Mouse (Mus musculus): Measurements from ENCODE around the gene Rbm7. TPM values are rescaled to one million over a fixed set of nuclear protein-coding genes. Genes with fewer than 3 reads are reported as not detected.
"Not testable (repeated sequence)": the region's sequence is repeated elsewhere in the genome, so short reads cannot be mapped to it uniquely, and the experiment has no call there.

Gene Rbm7
- polyA plus RNA-seq, 1 experiment from 2014 or later, result 73.1 TPM

DNA sequence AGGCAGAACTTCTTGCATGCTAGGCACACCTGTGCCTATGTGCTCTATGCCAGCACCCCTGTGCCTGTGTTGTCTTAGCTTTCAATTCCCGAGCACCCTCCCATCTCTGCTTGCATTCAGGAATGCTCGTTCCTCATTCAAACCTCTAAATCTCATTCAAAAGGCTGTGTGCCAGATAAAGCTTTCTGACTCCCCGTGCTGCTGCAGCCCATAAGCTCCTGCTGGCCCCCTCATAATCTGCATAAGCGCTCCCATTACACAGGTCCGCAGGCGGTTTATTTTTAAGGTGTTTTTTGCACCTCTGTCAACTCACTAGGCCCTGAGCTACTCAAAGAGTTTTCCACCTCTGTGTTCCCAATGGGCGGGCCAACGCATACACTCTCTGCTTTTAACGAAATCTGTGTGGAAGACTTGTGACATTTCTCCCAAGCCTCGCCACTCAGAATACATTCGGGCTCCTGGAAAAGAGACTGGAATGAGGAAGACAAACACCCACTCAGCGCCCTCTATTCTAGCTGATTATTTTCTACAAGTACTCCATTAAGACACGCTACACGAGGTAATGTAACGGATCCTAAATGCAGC is 22.6 kb downstream of the Rbm7 start:
- Histone ChIP-seq H3K4me3 (ENCODE audit: low read length) (no peak overlapping the region), H3K36me3 (ENCODE audit: control insufficient read depth, insufficient read depth, low read length) (peaks cover 5% of the 10 kb centered on the region; the same call in 1 of the 2 replicates), H3K27ac (ENCODE audit: low read depth, low read length) (no peak overlapping the region), H3K9ac (ENCODE audit: low read depth, low read length) (no peak overlapping the region), H3K4me2 (ENCODE audit: low read length) (no peak overlapping the region), H3K4me1 (ENCODE audit: control insufficient read depth, insufficient read depth, low read depth, low read length) (no peaks in the 10 kb centered on the region), H3K9me3 (ENCODE audit: control insufficient read depth, low read length) (no peaks in the 10 kb centered on the region), H3K27me3 (replicated peaks; ENCODE audit: control insufficient read depth, insufficient read depth, low read length) (no peaks in the 10 kb centered on the region)
- 90% methylated on average over 15 of the region's 15 CpGs for WGBS
- ATAC-seq, result no peak

DNA sequence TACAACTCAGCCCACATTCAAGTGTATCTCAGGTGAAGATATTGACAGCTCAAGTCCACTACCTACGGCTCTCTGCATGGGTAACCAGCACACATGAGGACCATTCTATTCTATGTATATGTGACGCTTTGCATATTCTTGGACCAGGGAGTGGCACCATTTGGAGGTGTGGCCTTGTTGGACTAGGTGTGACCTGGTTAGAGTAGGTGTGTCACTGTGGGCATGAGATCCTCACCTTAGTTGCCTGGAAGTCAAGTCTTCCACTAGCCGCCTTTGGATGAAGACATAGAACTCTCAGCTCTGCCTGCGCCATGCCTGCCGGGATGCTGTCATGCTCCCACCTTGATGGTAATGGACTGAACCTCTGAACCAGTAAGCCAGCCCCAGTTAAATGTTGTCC is 27.6 kb downstream of the Rbm7 start:
- H3K4me3 ChIP-seq (ENCODE audit: low read length); H3K27me3 ChIP-seq (replicated peaks; ENCODE audit: control insufficient read depth, insufficient read depth, low read length); ATAC-seq; H3K4me1 ChIP-seq (ENCODE audit: control insufficient read depth, insufficient read depth, low read depth, low read length); H3K9me3 ChIP-seq (ENCODE audit: control insufficient read depth, low read length); H3K27ac ChIP-seq (ENCODE audit: low read depth, low read length); H3K9ac ChIP-seq (ENCODE audit: low read depth, low read length); H3K4me2 ChIP-seq (ENCODE audit: low read length); H3K36me3 ChIP-seq (ENCODE audit: control insufficient read depth, insufficient read depth, low read length): not testable (repeated sequence)
- 97% methylated on average over 5 of the region's 5 CpGs for WGBS

DNA sequence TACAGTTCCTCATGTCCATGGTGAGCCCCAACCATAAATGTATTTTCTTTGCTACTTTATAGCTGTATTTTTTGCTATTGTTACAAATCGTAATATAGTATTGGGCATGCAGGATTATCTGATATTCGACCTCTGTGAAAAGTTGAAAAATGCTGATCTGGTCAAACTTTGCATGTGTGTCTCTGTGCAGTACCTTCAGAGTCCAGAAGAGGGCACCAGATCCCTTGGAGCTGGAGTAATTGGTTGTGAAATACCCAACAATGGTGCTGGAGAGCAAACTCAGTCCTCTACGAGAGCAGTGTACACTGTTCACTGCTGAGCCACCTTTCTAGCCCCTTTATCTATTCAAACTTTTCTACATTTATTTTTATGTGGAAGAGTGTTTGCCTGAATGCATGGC is 28.3 kb downstream of the Rbm7 start:
- Histone ChIP-seq H3K36me3 (ENCODE audit: control insufficient read depth, insufficient read depth, low read length) (0 out of 2 replicates have a peak, but pooled peaks cover 2% of the 10 kb centered on the region), H3K27ac (ENCODE audit: low read depth, low read length) (no peak overlapping the region), H3K4me3 (ENCODE audit: low read length) (no peak overlapping the region), H3K27me3 (replicated peaks; ENCODE audit: control insufficient read depth, insufficient read depth, low read length) (no peaks in the 10 kb centered on the region), H3K9ac (ENCODE audit: low read depth, low read length) (no peak overlapping the region), H3K4me1 (ENCODE audit: control insufficient read depth, insufficient read depth, low read depth, low read length) (no peaks in the 10 kb centered on the region), H3K4me2 (ENCODE audit: low read length) (no peak overlapping the region), H3K9me3 (ENCODE audit: control insufficient read depth, low read length) (peaks cover 3% of the 10 kb centered on the region; the same call in 1 of the 2 replicates)
- 69% methylated on average over 3 of the region's 3 CpGs for WGBS
- ATAC-seq, result no peak

GRCm38 (mm10) chr9:48465671-48466070 is 29.4 kb downstream of the Rbm7 start:
- Histone ChIP-seq H3K36me3 (ENCODE audit: control insufficient read depth, insufficient read depth, low read length) (no peaks in the 10 kb centered on the region), H3K27ac (ENCODE audit: low read depth, low read length) (no peak overlapping the region), H3K4me2 (ENCODE audit: low read length) (no peak overlapping the region), H3K9me3 (ENCODE audit: control insufficient read depth, low read length) (peaks cover 3% of the 10 kb centered on the region; the same call in 1 of the 2 replicates), H3K27me3 (replicated peaks; ENCODE audit: control insufficient read depth, insufficient read depth, low read length) (no peaks in the 10 kb centered on the region), H3K4me1 (ENCODE audit: control insufficient read depth, insufficient read depth, low read depth, low read length) (no peaks in the 10 kb centered on the region), H3K4me3 (ENCODE audit: low read length) (no peak overlapping the region), H3K9ac (ENCODE audit: low read depth, low read length) (no peak overlapping the region)
- 96% methylated on average over 3 of the region's 3 CpGs for WGBS
- no peak for ATAC-seq

DNA sequence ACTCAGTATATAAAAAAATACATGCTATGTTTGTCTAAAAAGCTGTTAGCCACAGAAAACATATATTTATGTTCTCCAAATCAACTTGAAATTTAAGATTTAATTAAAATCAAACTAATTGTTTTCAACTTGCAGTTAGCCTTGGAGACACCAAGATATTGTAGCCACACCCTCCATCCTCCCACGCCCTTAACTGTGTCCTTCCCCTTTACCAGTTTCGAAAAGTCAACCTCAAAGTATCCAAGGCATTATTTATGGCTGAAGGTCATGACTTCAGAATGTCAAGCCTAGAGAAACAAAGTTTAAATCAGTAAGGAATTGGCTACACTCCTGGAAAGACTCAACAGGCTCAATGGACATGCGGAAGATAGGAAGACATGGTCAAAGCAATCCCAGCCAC is 33.6 kb downstream of the Rbm7 start:
- no peak for ATAC-seq
- H3K4me3 ChIP-seq (ENCODE audit: low read length), result no peak overlapping the region
- no peak overlapping the region for H3K27ac ChIP-seq (ENCODE audit: low read depth, low read length)
- H3K9ac ChIP-seq (ENCODE audit: low read depth, low read length), result no peak overlapping the region
- H3K4me2 ChIP-seq (ENCODE audit: low read length), result no peak overlapping the region
- WGBS, result 87% methylated on average over 3 of the region's 3 CpGs
- H3K9me3 ChIP-seq (ENCODE audit: control insufficient read depth, low read length), result peaks cover 3% of the 10 kb centered on the region; the same call in 1 of the 2 replicates
- no peaks in the 10 kb centered on the region for H3K4me1 ChIP-seq (ENCODE audit: control insufficient read depth, insufficient read depth, low read depth, low read length)
- H3K36me3 ChIP-seq (ENCODE audit: control insufficient read depth, insufficient read depth, low read length), result no peaks in the 10 kb centered on the region
- no peaks in the 10 kb centered on the region for H3K27me3 ChIP-seq (replicated peaks; ENCODE audit: control insufficient read depth, insufficient read depth, low read length)

DNA sequence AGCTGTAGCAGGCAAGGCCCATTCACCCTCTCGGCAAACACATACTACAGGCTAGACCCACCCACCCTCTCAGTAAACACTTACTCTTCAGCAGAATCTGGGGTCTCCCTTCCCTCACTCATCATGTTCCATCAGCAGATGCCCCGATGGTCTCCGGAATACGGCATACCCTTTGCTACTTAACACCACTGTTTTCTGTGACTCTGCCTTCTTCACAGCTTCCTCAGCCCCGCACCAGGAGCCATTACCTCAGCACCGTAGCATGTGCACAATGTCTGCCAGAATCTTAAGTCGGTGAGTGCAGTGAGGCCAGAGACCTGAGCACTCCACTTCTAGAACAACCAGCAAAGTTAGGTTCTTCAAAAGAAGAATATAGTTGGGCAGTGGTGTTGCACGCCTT is 34.4 kb downstream of the Rbm7 start:
- no peak overlapping the region for H3K27ac ChIP-seq (ENCODE audit: low read depth, low read length)
- no peak for ATAC-seq
- no peak overlapping the region for H3K4me2 ChIP-seq (ENCODE audit: low read length)
- no peak overlapping the region for H3K4me3 ChIP-seq (ENCODE audit: low read length)
- H3K9me3 ChIP-seq (ENCODE audit: control insufficient read depth, low read length), result peaks cover 2% of the 10 kb centered on the region; the same call in 1 of the 2 replicates
- no peak overlapping the region for H3K9ac ChIP-seq (ENCODE audit: low read depth, low read length)
- no peaks in the 10 kb centered on the region for H3K36me3 ChIP-seq (ENCODE audit: control insufficient read depth, insufficient read depth, low read length)
- H3K4me1 ChIP-seq (ENCODE audit: control insufficient read depth, insufficient read depth, low read depth, low read length), result no peaks in the 10 kb centered on the region
- 95% methylated on average over 8 of the region's 8 CpGs for WGBS
- no peaks in the 10 kb centered on the region for H3K27me3 ChIP-seq (replicated peaks; ENCODE audit: control insufficient read depth, insufficient read depth, low read length)

- Histone ChIP-seq H3K4me1 (ENCODE audit: control insufficient read depth, insufficient read depth, low read depth, low read length) (no peaks in the 10 kb centered on the region), H3K27ac (ENCODE audit: low read depth, low read length) (no peak overlapping the region), H3K27me3 (replicated peaks; ENCODE audit: control insufficient read depth, insufficient read depth, low read length) (no peaks in the 10 kb centered on the region), H3K9ac (ENCODE audit: low read depth, low read length) (no peak overlapping the region), H3K9me3 (ENCODE audit: control insufficient read depth, low read length) (no peaks in the 10 kb centered on the region), H3K36me3 (ENCODE audit: control insufficient read depth, insufficient read depth, low read length) (no peaks in the 10 kb centered on the region), H3K4me2 (ENCODE audit: low read length) (no peak overlapping the region), H3K4me3 (ENCODE audit: low read length) (no peak overlapping the region)
- no peak for ATAC-seq
- WGBS, result 97% methylated on average over 5 of the region's 5 CpGs
These were observed 35.7 kb downstream of the Rbm7 start for GRCm38 (mm10) chr9:48459391-48459790.

DNA sequence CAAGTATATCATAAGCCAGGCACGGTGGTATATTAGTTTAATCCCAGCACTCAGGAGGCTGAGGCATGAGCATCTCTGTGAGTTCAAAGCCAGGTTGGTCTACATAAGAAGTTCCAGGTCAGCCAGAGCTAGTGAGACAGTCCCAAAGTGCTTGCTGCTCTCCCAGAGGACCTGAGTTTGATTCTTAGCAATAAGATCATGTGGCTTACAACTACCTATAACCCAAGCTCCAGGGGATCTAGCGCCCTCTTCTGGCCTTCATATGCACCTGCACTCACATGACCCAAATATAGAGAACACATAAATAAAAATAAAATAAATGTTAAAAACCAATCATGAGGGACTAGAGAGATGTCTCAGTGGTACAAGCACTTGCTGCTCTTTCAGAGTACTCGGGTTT is 36.2 kb downstream of the Rbm7 start:
- Histone ChIP-seq H3K27ac (ENCODE audit: low read depth, low read length) (no peak overlapping the region), H3K36me3 (ENCODE audit: control insufficient read depth, insufficient read depth, low read length) (no peaks in the 10 kb centered on the region), H3K9ac (ENCODE audit: low read depth, low read length) (no peak overlapping the region), H3K27me3 (replicated peaks; ENCODE audit: control insufficient read depth, insufficient read depth, low read length) (no peaks in the 10 kb centered on the region), H3K4me3 (ENCODE audit: low read length) (no peak overlapping the region), H3K9me3 (ENCODE audit: control insufficient read depth, low read length) (no peaks in the 10 kb centered on the region), H3K4me1 (ENCODE audit: control insufficient read depth, insufficient read depth, low read depth, low read length) (no peaks in the 10 kb centered on the region), H3K4me2 (ENCODE audit: low read length) (no peak overlapping the region)
- WGBS, result 71% methylated on average over 3 of the region's 3 CpGs
- ATAC-seq, result no peak

DNA sequence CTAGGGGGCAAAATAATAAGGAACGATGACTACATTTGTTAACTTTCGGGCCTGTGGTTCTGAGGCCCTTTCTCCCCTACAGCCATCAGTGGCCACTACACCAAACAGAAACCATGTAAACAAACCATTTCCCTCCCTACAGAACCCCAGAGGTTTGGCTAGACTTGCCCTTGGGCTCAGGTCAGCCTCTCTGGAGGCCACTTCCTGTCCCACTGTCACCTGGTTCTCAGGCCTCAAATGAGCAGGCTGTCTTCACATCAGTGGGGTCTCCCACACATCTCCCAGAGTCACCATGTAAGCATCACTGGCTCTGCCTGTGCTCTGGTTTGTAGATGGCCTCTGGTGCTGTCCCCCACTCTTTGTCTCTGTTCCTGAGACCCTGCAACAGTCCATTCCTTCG is 39.1 kb downstream of the Rbm7 start:
- ATAC-seq, result no peak
- H3K36me3 ChIP-seq (ENCODE audit: control insufficient read depth, insufficient read depth, low read length), result no peaks in the 10 kb centered on the region

DNA sequence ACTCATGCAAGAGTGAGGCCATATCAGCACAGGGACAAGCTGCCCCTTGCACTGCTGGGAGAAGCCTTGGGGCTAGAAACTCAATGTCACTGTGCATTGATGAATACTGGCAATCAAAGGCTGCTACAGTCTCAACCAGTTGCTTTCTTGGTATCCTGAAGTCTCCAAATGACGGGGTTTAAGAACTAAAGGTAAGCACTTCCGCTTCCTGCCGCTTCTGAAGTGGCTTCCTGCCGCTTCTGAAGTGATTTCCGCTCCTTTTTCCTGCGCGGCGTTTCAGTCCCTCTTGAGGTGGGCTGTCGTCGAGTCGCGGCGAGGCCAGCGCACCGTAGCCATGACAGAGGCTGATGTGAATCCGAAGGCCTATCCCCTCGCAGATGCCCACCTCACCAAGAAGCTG is 45.0 kb downstream of the Rbm7 start:
- H3K9ac ChIP-seq (ENCODE audit: low read depth, low read length), result no peak overlapping the region
- no peaks in the 10 kb centered on the region for H3K4me1 ChIP-seq (ENCODE audit: control insufficient read depth, insufficient read depth, low read depth, low read length)
- no peak for ATAC-seq
- WGBS, result 90% methylated on average over 17 of the region's 17 CpGs
- H3K4me2 ChIP-seq (ENCODE audit: low read length), result no peak overlapping the region
- H3K27ac ChIP-seq (ENCODE audit: low read depth, low read length), result no peak overlapping the region
- no peak overlapping the region for H3K4me3 ChIP-seq (ENCODE audit: low read length)
- H3K36me3 ChIP-seq (ENCODE audit: control insufficient read depth, insufficient read depth, low read length), result no peaks in the 10 kb centered on the region
- no peaks in the 10 kb centered on the region for H3K9me3 ChIP-seq (ENCODE audit: control insufficient read depth, low read length)
- H3K27me3 ChIP-seq (replicated peaks; ENCODE audit: control insufficient read depth, insufficient read depth, low read length), result no peaks in the 10 kb centered on the region

More for the DNA sequence above, 39.1 kb downstream of the Rbm7 start:
- Histone ChIP-seq H3K4me2 (ENCODE audit: low read length) (no peak overlapping the region), H3K4me3 (ENCODE audit: low read length) (no peak overlapping the region), H3K27me3 (replicated peaks; ENCODE audit: control insufficient read depth, insufficient read depth, low read length) (no peaks in the 10 kb centered on the region), H3K27ac (ENCODE audit: low read depth, low read length) (no peak overlapping the region), H3K4me1 (ENCODE audit: control insufficient read depth, insufficient read depth, low read depth, low read length) (no peaks in the 10 kb centered on the region), H3K9ac (ENCODE audit: low read depth, low read length) (no peak overlapping the region), H3K9me3 (ENCODE audit: control insufficient read depth, low read length) (no peaks in the 10 kb centered on the region)
- whole genome bisulfite sequencing, result 94% methylated on average over 3 of the region's 3 CpGs
